Mouse (Mus musculus) lung, embryonic 14.5 days (tissue): ENCODE data around the gene Sh2b1. TPM values are rescaled to one million over a fixed set of nuclear protein-coding genes. Genes with fewer than 3 reads are reported as not detected.

Experiments used
- ATAC-seq: fragments of 200-750 bp; cut with Nextera tagmentation; 2 replicates; pipeline ENCODE4 v1.8.0; 2017; ENCODE audit warnings: mild to moderate bottlenecking, moderate TSS enrichment, moderate library complexity; ENCODE audit not compliant: insufficient read depth
- DNase-seq: peaks from one replicate; pipeline ENCODE4 v3.0.0-alpha.2; 2015
- H3K27ac ChIP-seq: fragments of 300-500 bp; sonication (generic); 2 replicates; pipeline ENCODE4 v1.5.1; 2014; ENCODE audit warnings: low read depth, mild to moderate bottlenecking, moderate library complexity
- H3K27me3 ChIP-seq: fragments of 300-500 bp; sonication (generic); 2 replicates; pipeline ENCODE4 v1.6.1; 2014; ENCODE audit warnings: low read length, control low read depth; ENCODE audit not compliant: insufficient read depth
- H3K36me3 ChIP-seq: fragments of 300-500 bp; sonication (generic); 2 replicates; pipeline ENCODE4 v1.6.1; 2014; ENCODE audit warnings: control low read depth; ENCODE audit not compliant: insufficient read depth
- H3K4me1 ChIP-seq: fragments of 300-500 bp; sonication (generic); 2 replicates; pipeline ENCODE4 v1.6.1; 2014; ENCODE audit warnings: antibody characterized with exemption, control low read depth; ENCODE audit not compliant: insufficient read depth
- H3K4me2 ChIP-seq: fragments of 300-500 bp; sonication (generic); 2 replicates; pipeline ENCODE4 v1.6.1; 2014; ENCODE audit warnings: mild to moderate bottlenecking
- H3K4me3 ChIP-seq: fragments of 300-500 bp; sonication (generic); 2 replicates; pipeline ENCODE4 v1.5.1; 2014; ENCODE audit warnings: low read depth, low read length
- H3K9ac ChIP-seq: fragments of 300-500 bp; sonication (generic); 2 replicates; pipeline ENCODE4 v1.6.1; 2014
- H3K9me3 ChIP-seq: fragments of 300-500 bp; sonication (generic); 2 replicates; pipeline ENCODE4 v1.6.1; 2016; ENCODE audit warnings: low read depth, low read length, control low read depth
- CTCF ChIP-seq: IDR thresholded peaks from 2 replicates; pipeline ENCODE4 v1.5.1; 2016; ENCODE audit warnings: antibody characterized with exemption, low read depth
- WGBS: fragments of 180-500 bp; shearing (Covaris S2); extraction: QIAGEN DNeasy Blood & Tissue Kit; methylation state at CpG from one replicate; pipeline ENCODE4 v1.1.7; 2014; 5-methylcytosine and 5-hydroxymethylcytosine counted together
- polyA plus RNA-seq: library from polyadenylated mRNA; unstranded; fragments of >200 nt; fragmentation: Nextera tagmentation; extraction: Ambion mirVana; gene quantifications from 2 replicates; pipeline ENCODE4 v1.2.1, GENCODE M21; 2014

Gene Sh2b1
- 42.0 and 46.5 TPM in 2 replicates for polyA plus RNA-seq

DNA sequence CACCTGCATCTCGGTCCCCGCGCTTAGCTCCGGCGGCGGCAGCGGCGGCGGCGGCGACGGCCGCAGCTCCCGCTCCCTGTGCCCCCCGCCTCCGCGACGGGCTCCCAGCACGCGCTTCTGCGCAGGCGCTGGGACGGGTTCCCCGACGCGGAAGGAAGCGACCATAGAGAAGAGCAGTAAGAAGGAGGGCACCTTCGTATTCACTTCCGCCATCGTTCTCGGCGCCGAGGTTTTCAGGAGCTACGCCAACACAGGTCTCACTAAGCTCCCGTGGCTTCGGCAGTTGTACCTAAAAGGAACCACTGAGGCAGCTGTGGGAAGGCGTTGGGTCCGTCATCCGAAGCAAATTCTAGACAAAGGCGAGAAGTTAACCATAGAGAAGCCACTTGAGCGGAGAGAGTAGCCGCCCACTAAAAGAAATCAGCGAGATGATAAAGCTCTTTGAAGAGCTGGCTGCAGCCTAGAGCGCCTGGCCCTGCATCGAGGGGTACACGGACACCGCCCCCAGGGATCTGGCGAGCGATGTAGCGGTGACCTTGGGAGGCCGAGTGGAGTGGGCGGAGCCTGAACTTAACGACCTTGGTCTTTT is at the start of gene Sh2b1:
Gene Sh2b1 (minus strand): TSS at position 432 of the 589 bp plus-strand sequence.
- peak within 1 kb of the TSS; percentile 96 for H3K9ac ChIP-seq
- DNase-seq (peak; percentile 95), ATAC-seq (peak; percentile 93)
- H3K4me3 ChIP-seq: peak within 1 kb of the TSS; percentile 90
- peak; percentile 46 for TF ChIP-seq CTCF
- H3K4me2 ChIP-seq: peak within 1 kb of the TSS; percentile 92
- WGBS: under 1% methylated on average over 53 of the region's 53 CpGs
- peaks cover 25% of the 10 kb centered on the region for H3K36me3 ChIP-seq
- peak within 1 kb of the TSS; percentile 93 for H3K27ac ChIP-seq
- H3K4me1 ChIP-seq: peaks cover 7% of the 10 kb centered on the region; the same call in 1 of the 2 replicates
- H3K27me3 ChIP-seq: no peaks in the 10 kb centered on the region
- no peaks in the 10 kb centered on the region for H3K9me3 ChIP-seq

- Histone ChIP-seq H3K36me3 (no peaks in the 10 kb centered on the region), H3K4me3 (no peak overlapping the region), H3K9me3 (no peaks in the 10 kb centered on the region), H3K4me2 (no peak overlapping the region), H3K27ac (no peak overlapping the region), H3K9ac (no peak overlapping the region), H3K27me3 (no peaks in the 10 kb centered on the region), H3K4me1 (no peaks in the 10 kb centered on the region)
- WGBS: 71% methylated on average over 3 of the region's 3 CpGs
- no peak for TF ChIP-seq CTCF
- no peak for ATAC-seq
- DNase-seq: no peak
Measured at GRCm38 (mm10) chr7:126523316-126523715, 48.1 kb upstream of the Sh2b1 start.

GRCm38 (mm10) chr7:126519513-126519912 is 44.3 kb upstream of the Sh2b1 start:
- H3K9me3 ChIP-seq: no peaks in the 10 kb centered on the region
- TF ChIP-seq CTCF: no peak
- H3K4me1 ChIP-seq: no peaks in the 10 kb centered on the region
- no peaks in the 10 kb centered on the region for H3K27me3 ChIP-seq
- no peak overlapping the region for H3K27ac ChIP-seq
- 50% methylated on average over 2 of the region's 2 CpGs for WGBS
- ATAC-seq: no peak
- no peaks in the 10 kb centered on the region for H3K36me3 ChIP-seq
- DNase-seq: peak; percentile 48
- no peak overlapping the region for H3K4me2 ChIP-seq
- no peak overlapping the region for H3K4me3 ChIP-seq
- no peak overlapping the region for H3K9ac ChIP-seq

DNA sequence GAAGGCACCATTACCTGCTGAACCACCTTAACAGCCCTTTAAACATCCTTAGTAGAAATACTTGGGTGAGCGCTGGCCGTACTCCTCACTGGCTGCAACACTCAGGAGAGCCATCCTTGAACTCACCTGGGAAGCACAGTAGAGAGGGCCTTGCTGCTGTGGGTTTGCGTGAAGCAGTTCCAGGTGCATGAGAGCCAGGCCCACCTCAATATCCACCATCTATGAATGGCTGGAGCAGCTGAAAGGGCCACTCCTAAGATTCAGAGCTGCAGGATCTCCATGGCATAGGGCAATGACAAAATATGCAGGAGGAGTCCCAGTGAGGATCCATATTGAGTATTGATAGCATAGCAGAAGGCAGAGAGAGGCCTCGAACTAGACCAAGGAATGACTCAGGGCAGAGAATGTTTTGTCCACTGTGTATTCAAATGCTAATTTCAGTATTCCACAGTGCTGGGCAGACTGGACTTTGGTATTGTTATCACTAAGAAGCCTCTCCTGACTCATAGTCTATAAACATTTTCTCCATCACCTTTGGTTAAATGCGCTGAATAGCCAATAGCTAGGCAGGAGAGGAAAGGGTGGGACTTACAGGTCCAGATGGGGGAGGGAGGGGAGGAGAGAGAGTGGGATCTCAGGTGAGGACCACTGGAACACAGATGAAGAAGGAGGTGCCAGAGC is 43.2 kb upstream of the Sh2b1 start:
- Histone ChIP-seq H3K9ac (no peak overlapping the region), H3K4me1 (no peaks in the 10 kb centered on the region), H3K36me3 (no peaks in the 10 kb centered on the region), H3K27me3 (no peaks in the 10 kb centered on the region), H3K4me3 (no peak overlapping the region), H3K9me3 (no peaks in the 10 kb centered on the region), H3K27ac (no peak overlapping the region), H3K4me2 (no peak overlapping the region)
- 79% methylated on average over 5 of the region's 5 CpGs for WGBS
- ATAC-seq (no peak), DNase-seq (no peak)
- no peak for TF ChIP-seq CTCF

GRCm38 (mm10) chr7:126511287-126511686 is 36.1 kb upstream of the Sh2b1 start:
- DNase-seq: no peak
- no peak overlapping the region for H3K27ac ChIP-seq
- H3K4me2 ChIP-seq: no peak overlapping the region
- 80% methylated on average over 3 of the region's 3 CpGs for WGBS
- H3K9ac ChIP-seq: no peak overlapping the region
- no peak for TF ChIP-seq CTCF
- no peak overlapping the region for H3K4me3 ChIP-seq
- no peaks in the 10 kb centered on the region for H3K9me3 ChIP-seq
- no peaks in the 10 kb centered on the region for H3K27me3 ChIP-seq
- H3K4me1 ChIP-seq: no peaks in the 10 kb centered on the region
- no peaks in the 10 kb centered on the region for H3K36me3 ChIP-seq
- ATAC-seq: no peak

DNA sequence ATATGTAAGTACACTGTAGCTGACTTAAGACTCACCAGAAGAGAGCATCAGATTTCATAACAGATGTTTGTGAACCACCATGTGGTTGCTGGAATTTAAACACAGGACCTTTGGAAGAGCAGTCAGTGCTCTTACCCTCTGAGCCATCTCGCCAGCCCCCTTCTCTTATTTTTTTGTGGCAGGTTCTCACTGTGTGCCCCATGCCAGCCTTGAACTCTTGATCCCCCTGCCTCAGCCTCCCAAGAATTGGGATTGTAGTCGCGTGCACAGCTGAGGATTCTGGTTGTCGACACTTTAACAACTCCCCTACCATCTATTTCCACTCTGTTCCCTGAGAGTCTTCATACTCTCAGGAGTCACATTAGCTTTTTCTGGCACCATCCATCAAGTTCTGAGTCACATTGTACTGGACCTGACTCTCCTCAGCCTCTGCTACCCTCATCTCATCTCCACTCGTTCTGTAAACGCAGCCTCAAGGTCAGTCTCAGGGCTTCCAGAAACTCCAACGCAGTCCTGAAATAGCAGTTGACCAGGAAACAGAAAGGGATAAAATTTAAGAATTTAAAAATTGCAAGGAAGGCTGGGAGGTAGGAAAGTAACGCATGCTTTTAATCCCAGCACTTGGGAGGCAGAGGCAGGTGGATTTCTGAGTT is 32.0 kb upstream of the Sh2b1 start:
- H3K4me1 ChIP-seq: no peaks in the 10 kb centered on the region; the same call in 1 of the 2 replicates
- DNase-seq (no peak), ATAC-seq (no peak)
- H3K36me3 ChIP-seq: no peaks in the 10 kb centered on the region
- no peak overlapping the region for H3K9ac ChIP-seq
- H3K4me2 ChIP-seq: no peak overlapping the region
- no peaks in the 10 kb centered on the region for H3K27me3 ChIP-seq
- H3K4me3 ChIP-seq: no peak overlapping the region
- 70% methylated on average over 8 of the region's 8 CpGs for WGBS
- no peaks in the 10 kb centered on the region for H3K9me3 ChIP-seq
- no peak for TF ChIP-seq CTCF
- no peak overlapping the region for H3K27ac ChIP-seq

GRCm38 (mm10) chr7:126504913-126505312 is 29.7 kb upstream of the Sh2b1 start:
- WGBS: 65% methylated on average over 2 of the region's 2 CpGs
- no peak for TF ChIP-seq CTCF
- H3K27ac ChIP-seq: no peak overlapping the region
- no peak overlapping the region for H3K9ac ChIP-seq
- no peaks in the 10 kb centered on the region for H3K27me3 ChIP-seq
- H3K4me1 ChIP-seq: no peaks in the 10 kb centered on the region; the same call in 1 of the 2 replicates
- peaks cover 15% of the 10 kb centered on the region for H3K36me3 ChIP-seq
- no peak overlapping the region for H3K4me3 ChIP-seq
- no peak for ATAC-seq
- H3K4me2 ChIP-seq: no peak overlapping the region
- no peaks in the 10 kb centered on the region for H3K9me3 ChIP-seq
- no peak for DNase-seq
